Mouse (Mus musculus): ENCODE measurements around the gene Rogdi.

GRCm38 (mm10) chr16:5007067-5007466 is 6.3 kb downstream of the Rogdi start, which contains the start of gene Smim22:
- TF ChIP-seq POLR2A (IDR thresholded peaks at IDR 0.05; ENCODE audit: borderline replicate concordance, low read depth, low read length) = no peak
- TF ChIP-seq CTCF (IDR thresholded peaks at IDR 0.05; ENCODE audit: low read depth, low read length) = no peak
